In the genomic region with DNA sequence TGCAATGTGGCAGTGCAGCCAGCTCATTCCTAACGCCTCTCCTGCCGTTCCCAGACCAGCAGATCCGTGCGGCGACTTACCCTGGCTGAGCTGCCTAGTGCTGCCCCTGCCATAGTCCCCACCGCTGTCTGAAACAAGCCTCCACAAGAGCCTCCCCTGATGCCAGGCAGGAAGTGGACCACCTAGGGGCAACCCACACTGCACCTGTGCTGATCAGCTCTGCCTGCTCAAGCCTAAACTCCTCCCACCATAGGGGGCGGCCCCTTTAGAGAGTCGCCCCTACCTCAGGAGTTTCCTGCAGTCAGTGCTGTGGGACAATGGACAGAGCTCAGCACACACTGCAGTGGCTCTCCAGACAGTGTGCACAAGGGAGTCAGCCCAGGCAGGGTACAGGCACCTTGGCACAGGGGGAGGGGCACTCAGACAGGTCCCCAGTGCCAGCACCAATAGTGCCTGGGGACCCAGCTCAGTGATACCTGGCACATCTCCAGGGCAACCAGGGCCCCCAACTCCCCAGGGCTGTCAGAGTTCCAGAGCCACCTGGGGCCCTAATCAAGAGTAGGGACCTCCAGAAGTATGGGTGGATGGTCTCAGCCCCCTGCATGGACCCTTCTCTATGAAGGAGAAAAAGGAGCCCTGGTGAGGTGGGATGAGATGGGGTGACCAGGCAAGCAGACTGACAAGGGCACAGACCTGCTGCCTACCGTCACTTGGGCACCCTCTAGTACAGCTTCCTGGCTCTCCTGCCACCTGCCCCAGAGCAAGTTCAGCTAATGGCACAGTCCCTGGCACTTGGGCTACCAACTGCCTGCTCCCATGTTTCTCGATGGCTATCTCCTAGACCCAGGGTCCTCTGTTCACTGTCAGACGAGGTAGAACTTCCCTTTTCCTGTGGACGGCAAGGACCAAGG, we compare ENCODE assay signal across 8 mouse cellular contexts. TPM values are rescaled to one million over a fixed set of nuclear protein-coding genes. Genes with fewer than 3 reads are reported as not detected.
DNase-seq lines count a peak whose midpoint lies in the region; ATAC-seq and TF ChIP-seq lines count a peak whose summit lies in the region.

No protein-coding gene starts in this region.

- H3K4me2 ChIP-seq in forebrain, embryonic 12.5 days: no peak overlapping the region
- H3K4me2 ChIP-seq in forebrain, embryonic 11.5 days (ENCODE audit: low read depth, low read length, severe bottlenecking): no peak overlapping the region
- H3K4me2 ChIP-seq in intestine, embryonic 16.5 days (ENCODE audit: low read depth, low read length): peak overlapping the region; percentile 14; the same call in 1 of the 2 replicates
- peak overlapping the region; percentile 30 for H3K4me2 ChIP-seq in stomach, embryonic 16.5 days (ENCODE audit: low read depth, low read length)

- peaks cover 35% of the 10 kb centered on the region for H3K36me3 ChIP-seq in forebrain, embryonic 12.5 days (replicated peaks)
- no peaks in the 10 kb centered on the region; the same call in 1 of the 2 replicates for H3K36me3 ChIP-seq in forebrain, embryonic 11.5 days (ENCODE audit: control insufficient read depth, insufficient read depth, low read length)
- H3K36me3 ChIP-seq in intestine, embryonic 16.5 days (ENCODE audit: control insufficient read depth, insufficient read depth, low read length): peaks cover 2% of the 10 kb centered on the region; the same call in 1 of the 2 replicates
- H3K36me3 ChIP-seq in stomach, embryonic 16.5 days (ENCODE audit: control insufficient read depth, insufficient read depth, low read length): no peaks in the 10 kb centered on the region

- H3K4me3 ChIP-seq in forebrain, embryonic 12.5 days (replicated peaks): no peak overlapping the region
- no peak overlapping the region for H3K4me3 ChIP-seq in forebrain, embryonic 11.5 days (ENCODE audit: low read depth, low read length)
- no peak overlapping the region for H3K4me3 ChIP-seq in left cerebral cortex, adult 2 months
- H3K4me3 ChIP-seq in intestine, embryonic 16.5 days (ENCODE audit: low read length): no peak overlapping the region
- 0 out of 2 replicates have a peak overlapping the region, but pooled peaks have one; percentile 9 for H3K4me3 ChIP-seq in stomach, embryonic 16.5 days (replicated peaks; ENCODE audit: low read length)

- H3K4me1 ChIP-seq in forebrain, embryonic 12.5 days: peaks cover 25% of the 10 kb centered on the region
- H3K4me1 ChIP-seq in forebrain, embryonic 11.5 days (replicated peaks; ENCODE audit: control insufficient read depth, insufficient read depth, low read length): peaks cover 14% of the 10 kb centered on the region
- peaks cover 41% of the 10 kb centered on the region for H3K4me1 ChIP-seq in intestine, embryonic 16.5 days (ENCODE audit: control insufficient read depth, insufficient read depth, low read length)
- peaks cover 26% of the 10 kb centered on the region for H3K4me1 ChIP-seq in stomach, embryonic 16.5 days (ENCODE audit: control insufficient read depth, insufficient read depth, low read length)

- no peaks in the 10 kb centered on the region for H3K9me3 ChIP-seq in forebrain, embryonic 12.5 days
- no peaks in the 10 kb centered on the region for H3K9me3 ChIP-seq in forebrain, embryonic 11.5 days (ENCODE audit: control insufficient read depth, low read length)
- H3K9me3 ChIP-seq in intestine, embryonic 16.5 days (ENCODE audit: control insufficient read depth, low read length): no peaks in the 10 kb centered on the region
- H3K9me3 ChIP-seq in stomach, embryonic 16.5 days (replicated peaks; ENCODE audit: control insufficient read depth, low read length): no peaks in the 10 kb centered on the region

- no peak for DNase-seq in forebrain, embryonic 11.5 days (ENCODE audit: low spot score)
- DNase-seq in left cerebral cortex, adult 2 months (ENCODE audit: extremely low spot score in 1 of 2, low spot score in 2 of 2): no peak
- DNase-seq in left cerebral cortex, postnatal 36 days (ENCODE audit: low spot score in 2 of 2): no peak
- DNase-seq in left cerebral cortex, postnatal 14 days (ENCODE audit: low spot score in 2 of 2): no peak
- no peak for DNase-seq in ovary, postnatal 10 days (ENCODE audit: low spot score)

- H3K27ac ChIP-seq in forebrain, embryonic 12.5 days: 0 out of 2 replicates have a peak overlapping the region, but pooled peaks have one; percentile 0
- H3K27ac ChIP-seq in forebrain, embryonic 11.5 days (ENCODE audit: low read depth, low read length): no peak overlapping the region
- H3K27ac ChIP-seq in left cerebral cortex, adult 2 months: peak overlapping the region; percentile 28; the same call in 1 of the 2 replicates
- H3K27ac ChIP-seq in intestine, embryonic 16.5 days (ENCODE audit: low read length): peak overlapping the region; percentile 20
- no peak overlapping the region for H3K27ac ChIP-seq in stomach, embryonic 16.5 days (ENCODE audit: low read length)

- ATAC-seq in forebrain, embryonic 12.5 days (ENCODE audit: low FRiP score): no peak
- ATAC-seq in forebrain, embryonic 11.5 days (replicated peaks; ENCODE audit: low FRiP score): no peak
- ATAC-seq in intestine, embryonic 16.5 days: 0 out of 2 replicates have a peak, but pooled peaks have one; percentile 14
- no peak for ATAC-seq in stomach, embryonic 16.5 days (ENCODE audit: insufficient read depth, low FRiP score)

- WGBS in forebrain, embryonic 12.5 days: 74% methylated on average over 12 of the region's 12 CpGs
- WGBS in forebrain, embryonic 11.5 days: 74% methylated on average over 12 of the region's 12 CpGs
- 73% methylated on average over 12 of the region's 12 CpGs for WGBS in intestine, embryonic 16.5 days
- WGBS in stomach, embryonic 16.5 days: 71% methylated on average over 12 of the region's 12 CpGs

- intact Hi-C loops in left cerebral cortex, adult 2 months (cut with DNase I): no loop called here
- intact Hi-C loops in left cerebral cortex, postnatal 36 days (cut with DNase I): no loop called here
- intact Hi-C loops in left cerebral cortex, postnatal 14 days (cut with DNase I): no loop called here

- no peaks in the 10 kb centered on the region for H3K27me3 ChIP-seq in forebrain, embryonic 12.5 days
- H3K27me3 ChIP-seq in forebrain, embryonic 11.5 days (ENCODE audit: control insufficient read depth, insufficient read depth, low read length): no peaks in the 10 kb centered on the region
- H3K27me3 ChIP-seq in intestine, embryonic 16.5 days (replicated peaks; ENCODE audit: control insufficient read depth, insufficient read depth, low read length): no peaks in the 10 kb centered on the region
- H3K27me3 ChIP-seq in stomach, embryonic 16.5 days (ENCODE audit: control insufficient read depth, insufficient read depth, low read length): no peaks in the 10 kb centered on the region

- no peak for TF ChIP-seq CTCF in left cerebral cortex, adult 2 months (IDR thresholded peaks at IDR 0.05)

- H3K9ac ChIP-seq in forebrain, embryonic 12.5 days: no peak overlapping the region
- H3K9ac ChIP-seq in forebrain, embryonic 11.5 days (ENCODE audit: low read length): no peak overlapping the region
- H3K9ac ChIP-seq in intestine, embryonic 16.5 days (ENCODE audit: low read depth, low read length): peak overlapping the region; percentile 20
- H3K9ac ChIP-seq in stomach, embryonic 16.5 days (ENCODE audit: low read length): 0 out of 2 replicates have a peak overlapping the region, but pooled peaks have one; percentile 38

RNA-seq across cellular contexts. Expression of a gene that starts 5.2 kb away (rescaled TPM):
- 84.2 and 89.6 TPM in 2 replicates for polyA plus RNA-seq in forebrain, embryonic 12.5 days (2016; fragmentation: Nextera tagmentation; extraction: Ambion mirVana)
- polyA plus RNA-seq in forebrain, embryonic 11.5 days (2014; fragmentation: Nextera tagmentation; extraction: Ambion mirVana): 94.6 and 121 TPM in 2 replicates
- total RNA-seq in left cerebral cortex, adult 2 months (2021): 100 to 1,000 TPM; 185 to 191 TPM
- total RNA-seq in left cerebral cortex, postnatal 36 days (2021): 100 to 1,000 TPM; 181 to 238 TPM
- polyA plus RNA-seq in intestine, embryonic 16.5 days (2015; fragmentation: Nextera tagmentation; extraction: Ambion mirVana): 63.1 and 79.7 TPM in 2 replicates
- polyA plus RNA-seq in stomach, embryonic 16.5 days (2015; fragmentation: Nextera tagmentation; extraction: Ambion mirVana): 42.9 and 44.3 TPM in 2 replicates
- 100 to 1,000 TPM; 212 to 220 TPM for total RNA-seq in left cerebral cortex, postnatal 14 days (2021)

RNA-seq across cellular contexts. Expression of a gene that starts 7.8 kb away (rescaled TPM):
- polyA plus RNA-seq in forebrain, embryonic 12.5 days (2016; fragmentation: Nextera tagmentation; extraction: Ambion mirVana): 8.7 and 9.5 TPM in 2 replicates
- 5.9 and 7.7 TPM in 2 replicates for polyA plus RNA-seq in forebrain, embryonic 11.5 days (2014; fragmentation: Nextera tagmentation; extraction: Ambion mirVana)
- 10 to 100 TPM; 48.2 to 59.7 TPM for total RNA-seq in left cerebral cortex, adult 2 months (2021)
- total RNA-seq in left cerebral cortex, postnatal 36 days (2021): 10 to 100 TPM; 51.6 to 54.2 TPM
- polyA plus RNA-seq in intestine, embryonic 16.5 days (2015; fragmentation: Nextera tagmentation; extraction: Ambion mirVana): 7.0 and 7.4 TPM in 2 replicates
- 8.4 and 8.7 TPM in 2 replicates for polyA plus RNA-seq in stomach, embryonic 16.5 days (2015; fragmentation: Nextera tagmentation; extraction: Ambion mirVana)
- 10 to 100 TPM; 46.7 to 48.0 TPM for total RNA-seq in left cerebral cortex, postnatal 14 days (2021)

RNA-seq across cellular contexts. Expression of a gene that starts 17.8 kb away (rescaled TPM):
- 63.7 and 67.8 TPM in 2 replicates for polyA plus RNA-seq in forebrain, embryonic 12.5 days (2016; fragmentation: Nextera tagmentation; extraction: Ambion mirVana)
- polyA plus RNA-seq in forebrain, embryonic 11.5 days (2014; fragmentation: Nextera tagmentation; extraction: Ambion mirVana): 67.7 and 78.5 TPM in 2 replicates
- 10 to 100 TPM; 41.5 to 44.8 TPM for total RNA-seq in left cerebral cortex, adult 2 months (2021)
- 10 to 100 TPM; 40.1 to 45.1 TPM for total RNA-seq in left cerebral cortex, postnatal 36 days (2021)
- 125 and 127 TPM in 2 replicates for polyA plus RNA-seq in intestine, embryonic 16.5 days (2015; fragmentation: Nextera tagmentation; extraction: Ambion mirVana)
- polyA plus RNA-seq in stomach, embryonic 16.5 days (2015; fragmentation: Nextera tagmentation; extraction: Ambion mirVana): 92.1 and 99.9 TPM in 2 replicates
- 10 to 100 TPM; 35.8 to 39.3 TPM for total RNA-seq in left cerebral cortex, postnatal 14 days (2021)

RNA-seq across cellular contexts. Expression of a gene that starts 17.8 kb away (rescaled TPM):
- 5.3 and 6.0 TPM in 2 replicates for polyA plus RNA-seq in forebrain, embryonic 12.5 days (2016; fragmentation: Nextera tagmentation; extraction: Ambion mirVana)
- 7.6 and 9.5 TPM in 2 replicates for polyA plus RNA-seq in forebrain, embryonic 11.5 days (2014; fragmentation: Nextera tagmentation; extraction: Ambion mirVana)
- total RNA-seq in left cerebral cortex, adult 2 months (2021): 1 to 10 TPM; 1.3 to 5.6 TPM
- total RNA-seq in left cerebral cortex, postnatal 36 days (2021): 1 to 10 TPM; 1.7 to 4.0 TPM
- 8.4 and 9.4 TPM in 2 replicates for polyA plus RNA-seq in intestine, embryonic 16.5 days (2015; fragmentation: Nextera tagmentation; extraction: Ambion mirVana)
- polyA plus RNA-seq in stomach, embryonic 16.5 days (2015; fragmentation: Nextera tagmentation; extraction: Ambion mirVana): 5.6 and 6.7 TPM in 2 replicates
- total RNA-seq in left cerebral cortex, postnatal 14 days (2021): 1 to 10 TPM; 2.8 TPM

RNA-seq across cellular contexts. Expression of a gene that starts 20.9 kb away (rescaled TPM):
- polyA plus RNA-seq in forebrain, embryonic 12.5 days (2016; fragmentation: Nextera tagmentation; extraction: Ambion mirVana): 5.9 and 6.6 TPM in 2 replicates
- 3.6 and 4.7 TPM in 2 replicates for polyA plus RNA-seq in forebrain, embryonic 11.5 days (2014; fragmentation: Nextera tagmentation; extraction: Ambion mirVana)
- 1 to 10 TPM; 2.7 to 4.2 TPM for total RNA-seq in left cerebral cortex, adult 2 months (2021)
- 1 to 10 TPM; 2.6 to 3.6 TPM for total RNA-seq in left cerebral cortex, postnatal 36 days (2021)
- polyA plus RNA-seq in intestine, embryonic 16.5 days (2015; fragmentation: Nextera tagmentation; extraction: Ambion mirVana): 3.3 and 4.0 TPM in 2 replicates
- polyA plus RNA-seq in stomach, embryonic 16.5 days (2015; fragmentation: Nextera tagmentation; extraction: Ambion mirVana): 3.7 and 4.8 TPM in 2 replicates
- 1 to 10 TPM; 2.6 to 2.8 TPM for total RNA-seq in left cerebral cortex, postnatal 14 days (2021)

Comparison
In these comparisons a context has a peak if more than half of its experiments do, and no peak if none do; other contexts are left out.
1. H3K27ac ChIP-seq: peak in forebrain, embryonic 12.5 days (single experiment), left cerebral cortex, adult 2 months (single experiment) and intestine, embryonic 16.5 days (single experiment); none in forebrain, embryonic 11.5 days (single experiment) and stomach, embryonic 16.5 days (single experiment).
2. H3K4me2 ChIP-seq: peak in intestine, embryonic 16.5 days (single experiment) and stomach, embryonic 16.5 days (single experiment); none in forebrain, embryonic 12.5 days (single experiment) and forebrain, embryonic 11.5 days (single experiment).
3. H3K9ac ChIP-seq: peak in intestine, embryonic 16.5 days (single experiment) and stomach, embryonic 16.5 days (single experiment); none in forebrain, embryonic 12.5 days (single experiment) and forebrain, embryonic 11.5 days (single experiment).